Mouse (Mus musculus): ENCODE measurements around the gene Spink4.

The Spink4 gene

DNA sequence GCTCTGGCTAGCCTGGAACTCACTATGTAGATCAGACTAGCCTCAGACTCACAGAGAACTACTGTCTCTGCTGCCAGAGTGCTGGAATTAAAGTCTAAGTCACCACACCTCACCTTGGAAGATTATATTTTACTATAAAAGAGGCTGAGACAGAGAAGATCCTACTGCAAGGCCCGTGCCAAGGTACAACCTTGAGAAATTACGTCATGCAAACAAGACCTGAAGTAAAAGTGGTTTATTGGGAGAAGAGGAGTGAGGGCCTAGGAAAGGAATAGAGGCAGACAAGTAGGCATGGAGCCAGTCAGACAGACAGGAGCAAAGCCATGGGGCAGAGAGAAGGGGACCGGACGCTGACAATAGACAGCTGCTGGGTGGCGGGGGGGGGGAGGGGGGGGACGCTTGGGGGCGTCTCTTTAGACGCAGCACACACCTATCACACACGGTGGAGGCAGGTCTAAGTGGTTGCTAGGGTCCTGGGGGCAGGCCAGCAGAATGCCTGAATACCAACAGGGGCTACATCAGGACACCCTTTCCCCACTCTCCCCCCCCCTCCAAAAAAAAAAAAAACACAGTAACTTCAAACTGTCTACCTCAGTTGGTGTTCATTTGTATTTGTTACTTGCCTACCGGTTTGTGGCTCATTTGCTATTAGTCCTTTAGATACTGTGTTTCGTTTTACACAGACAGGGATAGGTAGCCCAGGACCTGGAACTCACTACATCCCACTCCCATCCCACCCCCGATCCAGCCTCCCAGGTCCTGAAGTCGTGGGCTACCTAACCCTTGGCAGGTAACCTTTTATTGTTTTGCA lies 50.1 kb downstream of the Spink4 start:
- DNase-seq (ENCODE audit: low read depth, low spot score) = peak; percentile 42
- Histone ChIP-seq H3K27me3 (ENCODE audit: control insufficient read depth, insufficient read depth, low read length, poor library complexity, severe bottlenecking) (no peaks in the 10 kb centered on the region), H3K36me3 (ENCODE audit: control insufficient read depth, insufficient read depth, low read length, poor library complexity, severe bottlenecking) (0 out of 2 replicates have a peak, but pooled peaks cover 2% of the 10 kb centered on the region)

DNA sequence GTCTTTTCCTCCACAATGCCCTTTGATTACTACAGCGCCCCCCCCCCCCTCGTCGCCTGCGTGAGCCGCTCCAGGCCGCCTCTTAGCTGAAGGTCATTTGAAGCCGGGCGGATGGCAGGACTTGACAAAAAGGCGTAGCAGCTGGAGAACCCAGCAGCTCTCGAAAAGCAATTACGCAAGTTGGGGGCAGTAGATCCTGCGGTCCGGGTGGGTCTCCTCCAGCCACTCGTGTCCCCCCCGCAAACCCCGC lies 50.7 kb downstream of the Spink4 start:
- H3K36me3 ChIP-seq (ENCODE audit: control insufficient read depth, insufficient read depth, low read length, poor library complexity, severe bottlenecking) = 0 out of 2 replicates have a peak, but pooled peaks cover 2% of the 10 kb centered on the region
- H3K27me3 ChIP-seq (ENCODE audit: control insufficient read depth, insufficient read depth, low read length, poor library complexity, severe bottlenecking) = no peaks in the 10 kb centered on the region
- DNase-seq (ENCODE audit: low read depth, low spot score) = no peak

DNA sequence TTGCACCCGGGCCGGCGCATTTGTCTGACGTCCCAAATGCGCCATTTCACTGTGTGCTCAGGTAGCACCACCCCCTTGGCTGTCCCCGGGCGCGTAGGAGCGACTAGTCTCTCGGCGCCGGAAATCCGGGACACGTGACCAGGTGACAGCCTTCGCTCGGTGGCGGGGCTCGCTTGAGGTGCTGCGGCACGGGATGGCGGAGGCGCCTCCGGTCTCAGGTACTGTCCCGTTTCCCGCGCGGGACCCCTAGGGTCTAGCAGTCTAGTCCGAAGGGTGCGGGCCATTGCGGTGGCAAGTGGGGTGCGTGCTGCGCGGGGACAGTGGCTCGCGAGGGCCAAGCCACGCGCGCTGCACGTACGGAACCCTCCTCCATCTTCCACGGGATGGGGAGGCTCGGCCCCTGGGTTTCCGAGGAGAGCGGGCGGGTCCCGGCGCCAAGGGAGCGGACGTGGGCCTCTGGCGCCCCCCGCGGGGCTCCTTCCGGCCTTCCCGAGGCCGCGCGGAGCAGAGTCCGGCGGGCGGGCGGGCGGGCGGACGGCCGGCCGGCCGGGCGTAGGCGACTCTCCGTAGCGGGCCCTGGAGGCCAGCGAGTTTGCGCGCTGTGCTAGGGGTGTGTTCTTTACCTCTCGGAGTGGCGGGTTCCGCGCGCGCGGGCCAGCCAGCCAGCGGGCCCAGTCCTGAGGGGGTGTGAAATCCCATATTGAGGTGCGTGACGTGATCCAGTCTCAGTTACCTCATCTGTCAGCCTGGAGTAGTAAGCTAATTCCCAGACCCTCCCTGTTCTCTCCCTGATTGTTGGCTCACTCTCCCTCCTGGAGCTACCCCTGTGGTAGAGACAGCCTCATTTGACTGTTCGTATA lies 51.2 kb downstream of the Spink4 start, which contains the start of gene Nfx1:
Gene Nfx1, plus strand, starts transcription at position 65 of the 860 bp plus-strand sequence.
- Histone ChIP-seq H3K27me3 (ENCODE audit: control insufficient read depth, insufficient read depth, low read length, poor library complexity, severe bottlenecking) (no peaks in the 10 kb centered on the region), H3K36me3 (ENCODE audit: control insufficient read depth, insufficient read depth, low read length, poor library complexity, severe bottlenecking) (no peaks in the 10 kb centered on the region)
- peak; percentile 96 for DNase-seq (ENCODE audit: low read depth, low spot score)

DNA sequence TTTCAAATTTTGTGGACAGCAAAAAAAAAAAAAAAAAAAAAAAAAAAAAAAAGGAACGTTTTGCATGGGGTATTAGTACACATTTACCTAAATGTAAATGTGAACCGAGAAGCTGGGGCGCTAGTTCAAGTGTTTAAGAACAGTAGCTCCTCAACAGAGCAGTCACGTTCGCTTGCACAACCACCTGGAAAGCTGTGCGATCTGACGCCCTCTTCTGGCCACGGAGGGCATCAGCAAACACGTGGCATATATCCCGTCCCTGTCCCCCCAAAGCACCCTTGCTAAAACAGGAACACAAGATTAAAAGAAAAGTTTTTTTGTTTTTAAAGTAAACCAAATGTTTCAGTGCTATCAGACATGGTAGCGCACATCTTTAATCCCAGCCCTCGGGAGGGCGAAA lies 51.9 kb downstream of the Spink4 start:
- peak; percentile 80 for DNase-seq (ENCODE audit: low read depth, low spot score)
- no peaks in the 10 kb centered on the region for H3K27me3 ChIP-seq (ENCODE audit: control insufficient read depth, insufficient read depth, low read length, poor library complexity, severe bottlenecking)

DNA sequence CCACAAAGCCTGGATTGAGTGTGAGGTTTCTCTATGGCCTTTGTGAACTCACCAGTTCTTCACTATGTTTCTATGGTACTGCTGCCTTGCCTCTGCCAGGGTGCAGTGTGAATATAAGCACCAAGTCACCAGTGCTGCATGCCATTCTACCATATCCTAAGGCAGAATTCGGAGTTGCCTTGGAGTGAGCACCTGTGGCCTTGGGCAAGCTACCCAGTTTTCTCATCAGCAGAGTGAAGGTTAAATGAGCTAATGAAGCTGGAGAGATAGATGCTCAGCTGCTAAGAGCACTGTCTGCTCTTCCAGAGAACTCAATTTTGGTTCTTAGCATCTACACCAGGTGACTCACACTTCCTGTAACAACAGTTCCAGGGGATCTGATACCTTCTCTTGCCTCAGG lies 54.2 kb downstream of the Spink4 start:
- no peak for DNase-seq (ENCODE audit: low read depth, low spot score)
- peaks cover 9% of the 10 kb centered on the region; the same call in 1 of the 2 replicates for H3K36me3 ChIP-seq (ENCODE audit: control insufficient read depth, insufficient read depth, low read length, poor library complexity, severe bottlenecking)
- H3K27me3 ChIP-seq (ENCODE audit: control insufficient read depth, insufficient read depth, low read length, poor library complexity, severe bottlenecking) = no peaks in the 10 kb centered on the region

More for the DNA sequence above, 51.9 kb downstream of the Spink4 start:
- peaks cover 3% of the 10 kb centered on the region; the same call in 1 of the 2 replicates for H3K36me3 ChIP-seq (ENCODE audit: control insufficient read depth, insufficient read depth, low read length, poor library complexity, severe bottlenecking)

DNA sequence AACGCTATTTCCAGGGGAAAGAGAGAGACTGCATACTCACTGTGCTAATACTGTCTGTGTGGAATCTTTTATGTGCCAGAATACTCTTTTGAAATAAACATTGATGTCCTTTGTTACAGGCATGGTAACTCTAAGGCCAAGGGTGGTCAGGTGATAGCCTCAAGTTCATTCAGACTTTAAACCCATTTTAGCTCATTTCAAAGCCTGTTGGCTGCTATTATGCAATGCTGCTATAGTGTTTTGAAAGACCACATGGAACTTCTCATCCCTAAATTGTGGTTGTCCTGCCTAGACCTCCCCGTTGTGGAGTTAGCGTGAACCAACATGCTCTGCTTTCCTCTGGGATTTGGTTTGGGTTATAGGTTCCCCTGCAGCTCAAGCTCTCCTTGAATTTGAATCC lies 55.8 kb downstream of the Spink4 start:
- H3K27me3 ChIP-seq (ENCODE audit: control insufficient read depth, insufficient read depth, low read length, poor library complexity, severe bottlenecking) = no peaks in the 10 kb centered on the region

DNA sequence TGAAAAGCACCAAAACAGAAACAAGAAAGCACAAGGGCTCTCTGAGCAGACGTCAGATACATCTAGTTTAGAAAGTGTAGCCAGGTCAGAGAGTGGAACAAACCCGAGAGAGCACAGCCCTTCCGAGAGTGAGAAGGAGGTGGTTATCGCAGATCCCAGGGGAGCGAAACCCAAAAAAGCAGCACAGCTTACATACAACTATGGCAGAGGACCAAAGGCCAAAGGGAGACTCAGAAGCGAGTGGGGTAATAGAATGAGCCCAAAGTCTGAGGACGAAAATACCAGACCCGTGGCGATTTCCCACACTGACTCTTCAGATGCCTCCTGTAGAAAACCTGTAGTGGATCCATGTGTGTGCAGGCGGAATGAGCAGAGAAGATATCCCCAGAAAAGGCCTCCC lies 56.8 kb downstream of the Spink4 start:
- Histone ChIP-seq H3K27me3 (ENCODE audit: control insufficient read depth, insufficient read depth, low read length, poor library complexity, severe bottlenecking) (no peaks in the 10 kb centered on the region), H3K36me3 (ENCODE audit: control insufficient read depth, insufficient read depth, low read length, poor library complexity, severe bottlenecking) (peaks cover 19% of the 10 kb centered on the region; the same call in 1 of the 2 replicates)
- no peak for DNase-seq (ENCODE audit: low read depth, low spot score)

More for the DNA sequence above, 55.8 kb downstream of the Spink4 start:
- H3K36me3 ChIP-seq (ENCODE audit: control insufficient read depth, insufficient read depth, low read length, poor library complexity, severe bottlenecking) = peaks cover 15% of the 10 kb centered on the region; the same call in 1 of the 2 replicates
- no peak for DNase-seq (ENCODE audit: low read depth, low spot score)

DNA sequence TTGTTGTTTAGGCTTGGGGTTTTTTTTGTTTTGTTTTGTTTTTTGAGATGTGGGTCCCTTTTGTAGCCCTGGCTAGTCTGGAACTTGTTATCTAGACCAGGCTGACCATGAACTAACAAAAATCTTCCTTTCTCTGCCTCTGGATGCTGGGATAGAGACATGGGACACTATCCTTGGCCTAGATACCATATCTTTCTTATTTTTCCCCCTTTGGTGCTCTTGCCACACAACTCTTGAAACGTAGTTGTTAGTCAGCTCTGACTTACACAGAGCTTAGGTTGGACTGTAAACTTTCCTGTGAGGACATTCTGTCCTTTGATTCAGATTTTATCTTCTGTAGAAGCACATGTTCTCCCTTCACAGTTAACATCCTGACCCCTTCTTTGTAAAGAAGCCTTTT lies 59.6 kb downstream of the Spink4 start:
- DNase-seq (ENCODE audit: low read depth, low spot score) = no peak
- peaks cover 22% of the 10 kb centered on the region; the same call in 1 of the 2 replicates for H3K36me3 ChIP-seq (ENCODE audit: control insufficient read depth, insufficient read depth, low read length, poor library complexity, severe bottlenecking)
- no peaks in the 10 kb centered on the region for H3K27me3 ChIP-seq (ENCODE audit: control insufficient read depth, insufficient read depth, low read length, poor library complexity, severe bottlenecking)
